Mouse (Mus musculus) stomach, postnatal 0 days (tissue): ENCODE results near the gene Agtpbp1. TPM values are rescaled to one million over a fixed set of nuclear protein-coding genes. Genes with fewer than 3 reads are reported as not detected.

Experiments used
- ATAC-seq: fragments of 200-750 bp; cut with Nextera tagmentation; 2 replicates; pipeline ENCODE4 v1.8.0; 2017; ENCODE audit not compliant: low FRiP score, low TSS enrichment
- DNase-seq: peaks from one replicate; pipeline ENCODE4 v3.0.0-alpha.2; 2016; ENCODE audit warnings: low spot score
- H3K27ac ChIP-seq: fragments of 300-500 bp; sonication (generic); replicated peaks from 2 replicates; pipeline ENCODE4 v1.5.1; 2014; ENCODE audit warnings: mild to moderate bottlenecking, control low read depth
- H3K27me3 ChIP-seq: fragments of 300-500 bp; sonication (generic); 2 replicates; pipeline ENCODE4 v1.6.1; 2014; ENCODE audit warnings: low read length; ENCODE audit not compliant: control insufficient read depth, insufficient read depth
- H3K36me3 ChIP-seq: fragments of 300-500 bp; sonication (generic); 2 replicates; pipeline ENCODE4 v1.6.1; 2014; ENCODE audit warnings: low read length, mixed read lengths; ENCODE audit not compliant: control insufficient read depth, insufficient read depth
- H3K4me1 ChIP-seq: fragments of 300-500 bp; sonication (generic); replicated peaks from 2 replicates; pipeline ENCODE4 v1.6.1; 2014; ENCODE audit warnings: antibody characterized with exemption; ENCODE audit not compliant: control insufficient read depth, insufficient read depth
- H3K4me2 ChIP-seq: fragments of 300-500 bp; sonication (generic); replicated peaks from 2 replicates; pipeline ENCODE4 v1.6.1; 2014; ENCODE audit warnings: low read depth, mild to moderate bottlenecking, control low read depth, moderate library complexity
- H3K4me3 ChIP-seq: fragments of 300-500 bp; sonication (generic); 2 replicates; pipeline ENCODE4 v1.5.1; 2014; ENCODE audit warnings: low read depth, low read length, control low read depth
- H3K9ac ChIP-seq: fragments of 300-500 bp; sonication (generic); 2 replicates; pipeline ENCODE4 v1.6.1; 2014; ENCODE audit warnings: mild to moderate bottlenecking, low read length, control low read depth, mixed read lengths
- H3K9me3 ChIP-seq: fragments of 300-500 bp; sonication (generic); 2 replicates; pipeline ENCODE4 v1.6.1; 2016; ENCODE audit warnings: low read length; ENCODE audit not compliant: control insufficient read depth
- CTCF ChIP-seq: IDR thresholded peaks from 2 replicates; pipeline ENCODE4 v1.5.1; 2016; ENCODE audit warnings: antibody characterized with exemption, low read depth, mild to moderate bottlenecking, moderate library complexity
- EP300 ChIP-seq: optimal IDR thresholded peaks from 2 replicates; pipeline ENCODE3; 2016; ENCODE audit warnings: antibody characterized with exemption
- WGBS: fragments of 180-500 bp; shearing (Covaris S2); extraction: QIAGEN DNeasy Blood & Tissue Kit; methylation state at CpG from one replicate; pipeline ENCODE4 v1.1.7; 2014; 5-methylcytosine and 5-hydroxymethylcytosine counted together
- polyA plus RNA-seq: library from polyadenylated mRNA; unstranded; fragments of >200 nt; fragmentation: Nextera tagmentation; extraction: Ambion mirVana; gene quantifications from 2 replicates; pipeline ENCODE4 v1.2.1, GENCODE M21; 2015

Agtpbp1 gene
- polyA plus RNA-seq, 1 experiment from 2014 or later = 12.4 TPM

- H3K27ac ChIP-seq = no peak overlapping the region
- no peak overlapping the region for H3K9ac ChIP-seq
- 31% methylated on average over 3 of the region's 3 CpGs for WGBS
- peaks cover 6% of the 10 kb centered on the region; the same call in 1 of the 2 replicates for H3K36me3 ChIP-seq
- H3K4me3 ChIP-seq = no peak overlapping the region
- DNase-seq = peak; percentile 21
- H3K4me2 ChIP-seq = no peak overlapping the region
- no peak for TF ChIP-seq CTCF
- TF ChIP-seq EP300 = no peak
- no peaks in the 10 kb centered on the region for H3K27me3 ChIP-seq
- ATAC-seq = no peak
- peaks cover 2% of the 10 kb centered on the region; the same call in 1 of the 2 replicates for H3K4me1 ChIP-seq
- no peaks in the 10 kb centered on the region for H3K9me3 ChIP-seq
Observed at GRCm38 (mm10) chr13:59467591-59467990, 117.4 kb downstream of the Agtpbp1 start.

DNA sequence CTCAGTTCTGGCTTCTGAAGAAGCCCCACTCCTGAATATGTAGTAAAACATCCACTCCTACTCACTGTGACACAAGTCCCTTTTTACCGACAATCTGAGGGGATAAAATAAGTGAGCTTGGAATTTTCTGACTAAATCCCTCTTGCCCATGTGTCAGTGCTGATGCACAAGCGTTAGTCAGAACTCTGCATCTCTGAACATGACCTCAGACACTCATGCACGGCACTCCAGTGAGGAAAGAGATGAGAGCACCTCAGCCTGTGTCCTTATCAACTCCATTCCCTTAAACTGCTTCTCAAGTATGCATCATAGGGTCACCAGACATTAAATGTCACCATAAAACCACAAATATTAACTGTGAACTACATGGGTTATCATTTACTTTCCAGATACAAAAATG, 124.1 kb downstream of the Agtpbp1 start:
- peaks cover 6% of the 10 kb centered on the region; the same call in 1 of the 2 replicates for H3K36me3 ChIP-seq
- H3K9ac ChIP-seq = no peak overlapping the region
- no peak overlapping the region for H3K27ac ChIP-seq
- 83% methylated on average over 3 of the region's 3 CpGs for WGBS
- H3K4me3 ChIP-seq = no peak overlapping the region
- no peaks in the 10 kb centered on the region for H3K4me1 ChIP-seq
- DNase-seq (no peak), ATAC-seq (no peak)
- H3K4me2 ChIP-seq = no peak overlapping the region
- TF ChIP-seq CTCF (no peak), EP300 (no peak)
- H3K27me3 ChIP-seq = no peaks in the 10 kb centered on the region
- no peaks in the 10 kb centered on the region for H3K9me3 ChIP-seq

- H3K9me3 ChIP-seq = no peaks in the 10 kb centered on the region
- no peak overlapping the region for H3K9ac ChIP-seq
- H3K4me1 ChIP-seq = peaks cover 2% of the 10 kb centered on the region; the same call in 1 of the 2 replicates
- H3K27me3 ChIP-seq = no peaks in the 10 kb centered on the region
- no peaks in the 10 kb centered on the region; the same call in 1 of the 2 replicates for H3K36me3 ChIP-seq
- 75% methylated on average over 1 of the region's 1 CpGs for WGBS
- no peak for DNase-seq
- TF ChIP-seq CTCF = no peak
- TF ChIP-seq EP300 = no peak
- no peak overlapping the region for H3K4me3 ChIP-seq
- H3K27ac ChIP-seq = no peak overlapping the region
- H3K4me2 ChIP-seq = no peak overlapping the region
- ATAC-seq = no peak
Observed at GRCm38 (mm10) chr13:59456203-59456602, 128.8 kb downstream of the Agtpbp1 start.

DNA sequence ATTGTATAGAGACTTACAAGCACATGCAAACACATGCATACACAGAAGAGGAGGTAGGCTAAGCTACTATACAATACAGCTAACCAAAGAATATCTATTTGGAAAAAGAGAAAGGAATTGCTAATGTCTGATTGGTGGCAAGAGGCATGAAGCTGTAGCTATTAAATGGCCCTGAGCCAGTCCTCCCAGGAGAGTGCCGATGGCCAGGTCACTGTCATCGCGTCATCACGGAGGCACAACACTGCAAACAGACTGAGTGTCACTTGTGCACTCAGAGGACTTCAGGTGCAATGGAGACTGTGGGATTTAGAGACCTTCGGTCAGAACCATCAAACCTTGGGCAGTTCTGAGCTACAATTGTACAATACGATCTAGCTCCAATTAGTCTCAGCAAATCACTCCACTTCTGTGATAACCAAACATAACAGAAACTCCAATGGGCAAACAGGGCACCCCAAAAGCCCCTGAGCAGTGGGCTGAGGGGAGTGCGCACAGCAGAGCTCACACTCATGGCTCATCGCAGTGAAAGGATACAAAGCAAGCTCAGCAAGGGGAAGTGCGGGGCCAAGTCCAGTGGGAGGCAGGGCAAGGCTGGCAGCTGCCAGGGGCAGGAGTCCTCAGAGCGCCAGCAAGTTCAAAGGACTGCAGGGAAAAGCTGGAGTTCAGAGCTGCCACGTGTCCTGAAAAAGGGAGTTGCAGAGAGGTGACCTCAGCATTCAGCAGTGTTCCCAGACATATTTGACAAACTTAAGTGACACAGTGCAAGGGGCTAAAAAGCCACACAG, 130.8 kb downstream of the Agtpbp1 start:
- Histone ChIP-seq H3K36me3 (no peaks in the 10 kb centered on the region; the same call in 1 of the 2 replicates), H3K27me3 (no peaks in the 10 kb centered on the region), H3K9ac (no peak overlapping the region), H3K9me3 (no peaks in the 10 kb centered on the region), H3K27ac (no peak overlapping the region), H3K4me2 (no peak overlapping the region), H3K4me1 (peaks cover 2% of the 10 kb centered on the region; the same call in 1 of the 2 replicates), H3K4me3 (no peak overlapping the region)
- ATAC-seq = 0 out of 2 replicates have a peak, but pooled peaks have one; percentile 28
- 79% methylated on average over 11 of the region's 11 CpGs for WGBS
- no peak for TF ChIP-seq CTCF
- TF ChIP-seq EP300 = no peak
- DNase-seq = peak; percentile 28

DNA sequence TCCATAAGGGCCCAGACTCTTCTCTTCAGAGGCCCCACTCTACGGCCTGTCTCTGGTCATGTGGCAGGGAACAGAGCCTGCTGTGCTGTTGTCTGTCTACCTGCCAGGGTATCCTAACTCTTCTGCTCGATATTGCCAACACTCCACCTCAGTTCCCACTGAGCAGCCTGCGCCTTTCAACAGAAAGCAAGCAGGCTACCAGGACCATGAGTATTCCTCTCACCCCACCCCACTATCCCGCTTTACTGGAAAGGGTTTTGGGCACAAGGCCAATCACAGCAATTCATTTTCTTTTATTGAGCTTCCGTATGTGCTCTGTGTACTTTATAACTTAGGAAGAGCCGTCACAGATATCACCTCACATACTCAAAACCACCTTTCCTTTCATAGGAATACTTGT, 131.4 kb downstream of the Agtpbp1 start:
- Histone ChIP-seq H3K4me3 (no peak overlapping the region), H3K4me1 (peaks cover 2% of the 10 kb centered on the region; the same call in 1 of the 2 replicates), H3K27ac (no peak overlapping the region), H3K9me3 (no peaks in the 10 kb centered on the region), H3K9ac (no peak overlapping the region), H3K4me2 (no peak overlapping the region), H3K27me3 (no peaks in the 10 kb centered on the region), H3K36me3 (no peaks in the 10 kb centered on the region; the same call in 1 of the 2 replicates)
- TF ChIP-seq CTCF = no peak
- TF ChIP-seq EP300 = no peak
- ATAC-seq = no peak
- WGBS = 39% methylated on average over 6 of the region's 6 CpGs
- no peak for DNase-seq

DNA sequence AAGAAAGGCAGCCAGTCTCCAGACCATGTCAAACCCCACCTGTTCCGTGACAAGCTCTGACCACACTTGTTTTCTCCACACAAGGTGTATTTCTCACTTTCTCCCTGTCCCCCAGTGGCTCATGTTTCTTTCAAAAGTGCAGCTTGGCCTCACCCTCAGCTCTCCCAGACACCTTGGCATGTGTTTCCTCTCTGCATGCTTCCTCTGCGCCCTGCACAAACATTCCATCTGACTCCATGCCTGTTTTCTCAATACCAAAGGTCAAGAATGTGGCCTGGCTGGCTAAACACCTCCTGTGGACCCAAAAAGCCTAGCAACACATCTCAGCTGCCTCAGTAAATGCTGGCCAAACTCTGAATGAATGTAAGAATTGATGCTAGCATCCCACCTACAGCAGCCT, 132.0 kb downstream of the Agtpbp1 start:
- Histone ChIP-seq H3K27me3 (no peaks in the 10 kb centered on the region), H3K9ac (no peak overlapping the region), H3K27ac (no peak overlapping the region), H3K4me1 (peaks cover 2% of the 10 kb centered on the region; the same call in 1 of the 2 replicates), H3K4me2 (no peak overlapping the region), H3K9me3 (no peaks in the 10 kb centered on the region), H3K4me3 (no peak overlapping the region), H3K36me3 (no peaks in the 10 kb centered on the region; the same call in 1 of the 2 replicates)
- 46% methylated on average over 2 of the region's 2 CpGs for WGBS
- no peak for TF ChIP-seq EP300
- no peak for TF ChIP-seq CTCF
- peak; percentile 61 for DNase-seq
- ATAC-seq = peak; percentile 66; the same call in 1 of the 2 replicates
